Mouse (Mus musculus) granulocyte monocyte progenitor cell, adult 5-6 weeks (primary cell): ENCODE data around the gene Plpp6. TPM values are rescaled to one million over a fixed set of nuclear protein-coding genes. Genes with fewer than 3 reads are reported as not detected.

Experiments
- ATAC-seq: replicated peaks from 2 replicates; pipeline ENCODE4 v1.8.0; 2016; ENCODE audit warnings: mild to moderate bottlenecking, moderate TSS enrichment, inconsistent platforms; ENCODE audit not compliant: poor library complexity, severe bottlenecking
- total RNA-seq, 2 experiments: library from RNA; stranded (forward) in 1 of 2; stranded (reverse) in 1 of 2; fragments of 200-712, 200-1000 nt in 1 of 2; fragments of >200 nt in 1 of 2; fragmentation: Nextera tagmentation in 1 of 2; gene quantifications; 2 replicates each; pipeline ENCODE4 v1.2.3; 2014 to 2017

Gene Plpp6
- total RNA-seq (2014; fragmentation: Nextera tagmentation), result 8.8 and 9.9 TPM in 2 replicates
- 4.0 and 5.1 TPM in 2 replicates for total RNA-seq (2017)

DNA sequence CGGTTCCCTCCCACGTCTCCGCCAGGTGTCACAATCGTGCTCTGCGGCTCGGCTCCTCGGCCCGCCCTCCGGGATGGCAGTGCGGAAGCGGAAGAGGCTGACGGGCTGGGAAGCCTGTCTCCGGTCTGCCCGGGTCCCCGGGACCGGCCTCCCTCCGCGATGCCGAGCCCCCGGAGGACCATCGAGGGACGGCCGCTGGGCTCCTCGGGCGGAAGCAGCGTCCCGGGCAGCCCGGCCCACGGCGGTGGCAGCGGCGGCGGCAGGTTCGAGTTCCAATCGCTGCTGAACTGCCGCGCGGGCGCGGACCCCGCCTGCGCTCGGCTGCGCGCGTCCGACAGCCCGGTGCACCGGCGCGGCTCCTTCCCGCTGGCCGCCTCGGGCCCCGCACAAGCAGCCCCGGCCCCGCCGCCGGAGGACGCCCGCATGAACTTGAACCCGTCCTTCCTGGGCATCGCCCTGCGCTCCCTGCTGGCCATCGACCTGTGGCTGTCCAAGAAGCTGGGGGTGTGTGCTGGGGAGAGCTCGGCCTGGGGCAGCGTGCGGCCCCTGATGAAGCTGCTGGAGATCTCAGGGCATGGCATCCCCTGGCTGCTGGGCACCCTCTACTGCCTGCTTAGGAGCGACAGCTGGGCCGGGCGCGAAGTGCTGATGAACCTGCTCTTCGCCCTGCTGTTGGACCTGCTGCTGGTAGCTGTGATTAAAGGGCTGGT lies at the start of gene Plpp6:
Gene Plpp6 (plus strand): TSS at position 112 of the 710 bp plus-strand sequence.
- ATAC-seq, result peak; percentile 85

DNA sequence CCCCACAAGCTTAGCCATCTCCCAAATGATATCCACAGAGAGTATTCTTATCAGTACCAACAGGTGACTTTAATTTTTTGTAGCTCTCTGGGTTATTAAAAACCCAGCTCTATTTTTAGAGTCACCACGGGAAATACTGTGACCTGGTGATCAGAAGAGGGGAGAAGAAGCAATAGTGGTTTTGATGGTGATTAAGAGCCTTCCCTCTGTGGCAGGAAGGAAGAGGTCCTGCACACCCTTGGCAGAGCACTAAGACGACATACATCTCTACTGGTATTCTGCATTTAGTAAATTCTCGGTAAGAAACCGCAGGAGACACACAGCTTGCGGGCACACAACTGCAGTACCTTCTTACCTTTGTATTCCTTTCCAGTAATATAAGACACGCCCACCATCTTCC lies 49.2 kb upstream of the Plpp6 start:
- ATAC-seq, result no peak

DNA sequence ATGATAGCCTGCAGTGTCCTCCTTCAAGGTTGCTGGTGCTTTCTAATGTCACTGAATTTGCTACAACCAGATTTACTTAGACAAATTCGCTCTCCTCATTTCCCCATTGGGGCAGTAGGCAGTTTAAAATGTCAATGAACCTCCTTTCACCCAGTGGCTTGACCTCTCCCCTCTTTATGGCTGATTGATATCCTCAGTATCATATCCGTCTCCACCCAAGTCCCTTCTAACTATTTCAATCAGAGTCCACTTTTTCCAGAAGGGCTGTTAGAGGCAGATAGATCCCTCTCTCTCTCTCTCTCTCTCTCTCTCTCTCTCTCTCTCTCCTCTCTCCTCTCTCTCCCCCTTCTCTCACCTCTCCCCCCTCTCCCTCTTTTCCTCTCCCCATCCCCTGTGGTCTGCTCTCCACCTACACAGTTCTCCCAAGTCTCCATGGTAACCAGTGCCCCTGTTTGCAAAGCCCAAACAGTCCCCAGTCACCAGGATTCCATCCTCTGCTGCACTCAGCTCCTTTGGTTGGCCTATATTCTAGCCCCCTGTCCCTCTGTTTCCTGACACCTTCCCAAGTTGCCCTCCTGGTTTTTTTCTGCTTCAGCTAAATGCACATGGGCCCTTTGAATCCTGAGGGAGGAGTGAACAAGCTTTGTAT lies 48.0 kb upstream of the Plpp6 start:
- no peak for ATAC-seq

DNA sequence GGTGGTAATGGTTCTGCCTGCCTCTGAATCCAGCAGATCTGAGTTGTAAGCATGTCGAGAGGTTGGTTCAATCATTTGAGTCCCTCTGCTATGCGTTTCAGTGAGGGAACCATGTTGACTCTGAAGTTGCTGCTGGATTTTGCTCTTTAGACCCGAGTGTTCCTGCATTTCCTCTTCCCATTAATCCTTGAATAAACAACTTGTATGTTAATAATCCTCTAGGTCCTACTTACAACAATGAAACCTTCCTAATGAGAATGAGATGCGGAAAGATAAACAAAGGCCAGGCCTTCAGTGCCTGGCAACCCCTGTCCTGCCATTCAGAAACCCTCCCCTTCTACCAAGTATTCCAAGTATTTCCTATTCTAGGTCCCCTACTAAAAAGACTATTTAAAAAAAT lies 47.3 kb upstream of the Plpp6 start:
- ATAC-seq, result no peak

DNA sequence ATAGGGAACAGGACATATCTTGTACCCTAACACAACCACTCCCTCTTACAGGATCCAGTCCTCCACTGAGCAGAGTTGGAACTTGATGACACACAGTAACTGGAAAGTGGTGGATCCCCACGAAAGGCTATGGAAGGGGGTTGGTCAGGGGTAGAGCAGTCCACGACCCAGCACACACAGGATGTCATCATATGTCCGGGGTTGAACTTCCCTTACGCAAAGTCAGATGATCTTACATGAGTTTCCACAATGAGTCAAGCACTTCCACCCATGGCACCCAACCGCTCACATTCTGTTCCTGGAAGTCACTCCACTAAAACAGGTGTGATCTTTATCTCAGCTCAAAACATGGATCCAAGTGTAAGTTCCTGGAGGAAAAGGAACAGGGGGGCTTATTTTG lies 45.9 kb upstream of the Plpp6 start:
- ATAC-seq, result peak; percentile 20

DNA sequence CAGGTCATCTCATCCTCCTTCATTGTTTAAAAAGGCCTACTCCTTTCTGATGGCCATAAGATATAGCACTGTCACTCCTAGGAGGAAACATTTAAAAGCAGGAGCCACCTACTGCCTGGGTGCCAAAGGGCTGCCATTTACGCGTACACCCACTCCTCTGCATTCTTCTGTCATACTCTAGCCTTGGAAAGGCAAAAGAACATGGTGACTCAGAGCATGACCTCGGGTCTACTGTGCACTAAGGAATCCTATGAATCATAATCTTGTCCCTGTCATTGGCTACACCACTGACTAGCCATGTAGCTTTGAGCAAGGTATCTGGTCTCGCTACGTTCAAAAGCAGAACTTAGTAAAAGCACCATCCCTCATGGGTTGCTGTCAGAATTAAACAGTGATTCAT lies 37.4 kb upstream of the Plpp6 start:
- no peak for ATAC-seq

DNA sequence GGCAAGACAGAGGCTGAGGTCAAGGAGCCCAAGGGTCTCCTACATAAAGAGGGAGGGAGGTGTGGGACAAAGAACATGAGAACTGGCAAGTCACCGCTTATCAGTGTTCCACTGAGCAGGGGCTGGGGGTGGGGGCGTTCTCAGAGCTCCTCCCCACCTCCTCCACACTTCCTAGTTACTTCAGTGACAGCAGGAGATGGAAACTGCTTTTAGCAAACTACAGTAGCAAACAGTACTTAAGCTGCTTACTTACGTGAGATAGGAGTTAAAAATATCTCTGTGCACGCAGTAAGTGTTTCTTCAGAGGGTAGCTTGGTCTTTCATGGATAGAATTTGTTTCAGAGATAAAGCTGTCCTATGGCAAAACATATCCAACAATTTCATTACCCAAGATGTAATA lies 36.4 kb upstream of the Plpp6 start:
- ATAC-seq, result no peak

DNA sequence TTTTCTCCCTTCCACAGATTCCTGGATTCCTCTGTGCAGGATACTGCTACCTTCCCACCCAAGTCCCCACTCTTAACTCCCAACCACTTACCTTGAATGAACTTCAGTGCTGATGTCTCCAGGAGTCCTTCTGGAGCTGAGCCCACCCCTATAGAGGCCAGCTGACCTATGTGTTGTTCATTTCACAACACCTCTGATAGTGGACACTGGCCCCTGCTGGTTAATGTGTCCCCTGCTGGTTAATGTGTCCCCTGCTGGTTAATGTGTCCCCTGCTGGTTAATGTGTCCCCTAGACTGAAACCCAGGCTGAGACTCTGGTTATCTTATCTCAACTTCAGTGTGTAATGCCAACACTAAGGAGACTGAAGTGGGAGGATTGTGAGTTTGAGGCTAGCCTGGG lies 34.7 kb upstream of the Plpp6 start:
- ATAC-seq, result no peak

DNA sequence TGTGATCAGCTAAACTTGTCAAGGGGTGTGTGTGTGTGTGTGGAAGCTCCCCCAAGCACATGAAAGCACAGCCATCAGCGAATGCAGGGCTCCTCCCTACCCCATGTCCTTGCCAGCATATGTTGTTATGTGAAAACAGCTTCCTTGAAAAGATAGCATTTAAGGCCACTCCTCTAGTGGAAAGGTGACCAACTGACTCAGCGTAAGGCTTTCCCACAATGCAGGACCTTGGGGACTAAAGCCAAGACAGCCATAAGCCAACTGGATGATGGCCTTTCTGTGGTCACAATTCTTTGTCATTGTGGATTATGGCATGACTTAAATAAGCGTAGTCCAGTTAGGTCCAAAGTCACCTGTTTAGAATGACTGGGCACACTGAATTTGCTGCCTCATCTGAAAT lies 28.9 kb upstream of the Plpp6 start:
- no peak for ATAC-seq

DNA sequence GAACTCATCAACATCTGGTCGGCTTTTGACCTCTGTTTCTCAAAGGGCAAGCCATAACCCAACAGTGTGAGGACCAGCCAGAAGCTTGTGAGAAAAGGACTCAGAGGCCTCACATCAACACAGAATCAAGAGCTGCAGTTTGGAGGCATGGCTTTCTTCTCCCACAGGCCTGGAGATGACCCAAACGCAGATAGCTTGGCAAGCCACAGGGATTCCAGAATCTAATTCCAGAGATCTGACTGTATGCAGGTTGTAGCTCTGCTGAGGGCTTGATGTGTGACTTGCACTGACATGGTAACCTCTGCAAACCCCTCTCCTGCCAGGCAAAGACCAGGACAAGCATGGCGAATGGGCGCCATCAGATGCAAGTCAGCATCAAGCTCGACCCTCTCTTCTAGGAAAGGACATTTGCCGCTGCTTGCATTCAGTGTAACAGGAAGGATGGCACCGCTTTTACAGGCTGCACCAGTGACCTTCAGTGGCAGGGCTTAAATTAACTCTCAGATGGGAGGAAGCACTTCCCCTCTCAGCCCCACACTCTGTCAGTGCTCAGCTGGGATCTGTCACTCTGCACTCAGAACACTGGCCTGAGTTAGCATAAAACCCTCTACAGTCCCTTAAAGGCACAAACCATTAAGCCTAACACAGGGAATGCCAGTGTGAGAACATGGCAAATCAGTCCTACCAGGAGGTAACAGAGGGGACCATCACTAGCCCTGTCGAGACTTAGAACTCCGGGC lies 23.4 kb upstream of the Plpp6 start:
- no peak for ATAC-seq

DNA sequence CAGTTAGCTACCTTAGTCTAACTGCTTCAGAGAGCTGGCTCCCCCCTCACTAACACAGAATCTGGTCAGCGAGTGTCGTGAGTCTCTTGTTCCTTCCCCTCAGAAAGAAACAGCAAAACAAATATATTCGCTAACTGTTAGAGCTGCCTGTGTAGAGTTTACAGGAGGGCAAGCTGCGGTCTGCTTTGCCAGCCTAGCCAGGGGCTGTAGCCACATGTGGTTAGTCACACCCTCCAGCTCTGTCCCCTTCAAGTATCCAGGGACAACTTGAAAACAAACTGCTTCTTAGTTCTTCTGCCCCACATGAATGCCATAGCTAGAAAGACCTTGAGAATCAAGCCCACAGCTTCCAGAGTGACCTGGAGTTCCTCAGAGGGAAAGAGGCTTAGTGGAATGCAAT lies 22.5 kb upstream of the Plpp6 start:
- no peak for ATAC-seq

DNA sequence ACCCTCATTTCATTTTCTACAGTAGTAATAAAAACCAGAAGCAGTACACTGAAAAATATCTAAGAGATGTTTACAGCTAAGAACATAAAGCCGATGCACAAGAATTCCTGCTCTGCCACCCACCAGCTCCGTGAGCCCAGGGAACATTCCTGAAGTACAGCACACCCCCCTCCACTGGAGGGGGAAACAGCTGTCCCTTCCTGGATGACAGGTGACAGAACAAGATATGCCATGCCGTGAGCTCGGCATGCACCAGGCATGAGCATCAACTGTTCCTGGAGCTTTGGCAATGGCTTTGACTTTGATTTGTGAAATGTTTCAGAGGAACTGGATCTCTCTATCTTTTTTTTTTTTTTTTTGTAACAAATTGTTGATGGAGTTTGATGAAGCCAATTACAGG lies 17.0 kb upstream of the Plpp6 start:
- no peak for ATAC-seq

DNA sequence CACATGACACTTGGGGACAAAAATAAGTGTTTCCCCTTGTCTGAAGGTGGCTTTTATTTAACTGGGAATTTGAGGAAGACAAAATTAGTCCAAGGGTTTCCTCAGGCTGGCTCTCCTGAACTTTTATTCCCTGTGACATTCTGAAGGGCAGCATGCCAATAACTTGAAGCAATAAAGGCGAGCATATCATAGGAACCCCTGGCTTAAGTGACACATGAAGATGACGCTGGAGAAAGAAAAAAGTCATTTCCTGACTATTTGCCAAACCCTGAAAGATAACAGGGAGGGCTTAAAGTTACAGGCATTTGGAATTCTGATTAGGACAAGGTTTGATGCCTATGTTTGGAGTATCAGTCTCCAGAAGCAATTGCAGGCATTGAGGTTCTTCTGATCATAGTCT lies 16.4 kb upstream of the Plpp6 start:
- ATAC-seq, result no peak

DNA sequence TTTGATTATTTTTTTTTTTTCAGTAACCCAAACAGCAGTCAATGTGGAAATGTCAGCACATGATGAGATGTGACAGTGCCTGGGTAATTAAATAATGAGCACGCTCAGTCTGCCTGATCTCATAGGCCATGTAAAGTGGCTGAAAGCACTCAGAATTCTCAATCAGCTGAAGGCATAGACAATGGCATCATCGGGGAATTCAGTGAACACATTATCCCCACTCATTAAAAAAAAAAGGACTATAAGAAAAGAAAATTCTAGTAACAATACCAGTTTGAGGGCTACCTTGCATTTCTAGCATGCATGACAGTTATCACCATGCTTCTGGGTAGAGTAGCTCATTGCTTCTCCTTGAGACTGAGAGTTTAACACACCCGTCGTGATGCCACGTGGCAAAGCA lies 12.5 kb upstream of the Plpp6 start:
- ATAC-seq, result no peak

DNA sequence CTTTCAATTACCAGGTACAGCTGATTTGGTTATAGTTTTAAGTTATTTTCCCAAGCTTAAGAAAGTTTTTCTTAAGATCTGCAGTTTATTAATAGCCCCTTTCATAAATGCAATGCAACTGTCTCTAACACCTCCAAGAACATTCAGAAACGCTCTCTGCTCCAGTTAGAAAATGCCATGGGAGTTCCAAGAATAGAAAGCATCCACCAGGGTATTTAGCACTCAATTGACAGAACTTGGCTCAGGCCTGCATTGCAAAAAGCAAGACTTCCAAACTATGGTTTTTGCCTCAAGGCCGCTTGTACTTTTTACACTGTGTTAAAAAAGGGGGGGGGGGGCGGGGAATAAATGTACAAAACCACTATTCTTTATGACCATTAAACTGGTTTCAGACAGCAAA lies 640 bp upstream of the Plpp6 start:
- ATAC-seq, result no peak

DNA sequence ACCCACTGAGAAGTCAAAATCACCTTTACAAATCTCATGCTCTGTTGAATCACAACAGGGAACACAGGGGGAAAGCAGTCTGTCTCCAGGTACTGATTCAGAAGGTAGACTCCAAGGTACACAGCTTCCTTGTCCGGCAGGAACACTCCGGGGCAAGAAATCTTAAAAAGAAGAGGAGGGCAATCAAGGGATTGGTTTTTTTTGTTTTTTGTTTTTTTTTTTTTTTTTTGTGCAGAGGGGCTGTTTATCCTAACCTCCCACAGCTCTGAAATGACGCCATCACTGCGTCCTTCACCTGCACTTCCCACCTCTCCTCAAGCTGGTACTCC lies 276 bp upstream of the Plpp6 start:
- no peak for ATAC-seq

DNA sequence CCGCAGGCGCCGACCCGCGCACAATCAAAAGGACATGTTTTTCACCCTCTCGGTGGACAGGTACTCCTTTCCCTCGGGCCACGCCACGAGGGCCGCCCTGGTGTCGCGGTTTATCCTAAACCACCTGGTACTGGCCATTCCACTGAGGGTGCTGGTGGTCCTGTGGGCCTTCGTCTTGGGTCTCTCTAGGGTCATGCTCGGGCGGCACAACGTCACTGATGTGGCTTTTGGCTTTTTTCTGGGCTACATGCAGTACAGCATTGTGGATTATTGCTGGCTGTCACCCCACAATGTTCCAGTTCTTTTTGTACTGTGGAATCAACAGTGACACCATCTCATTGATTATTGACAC lies 775 bp downstream of the Plpp6 start:
- no peak for ATAC-seq

DNA sequence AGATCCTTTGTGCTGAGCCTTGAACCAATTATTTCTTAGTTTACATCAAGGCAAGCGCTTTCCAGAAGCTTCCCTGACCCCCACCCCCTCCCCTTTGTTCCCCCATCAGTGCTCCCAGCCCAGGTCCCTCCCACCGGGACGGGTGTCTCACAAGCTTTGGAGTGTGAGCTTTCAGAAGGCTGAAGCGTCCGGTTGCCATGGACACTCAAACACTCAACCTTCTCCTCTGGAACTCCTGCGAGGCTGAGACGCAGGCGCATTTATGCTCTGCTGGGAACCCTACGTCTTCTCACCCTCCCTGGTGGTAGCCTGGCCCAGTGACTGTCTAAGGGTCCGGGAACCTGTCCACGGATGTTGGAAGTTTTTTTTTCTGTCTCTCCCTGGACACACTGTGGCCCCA lies 3.9 kb downstream of the Plpp6 start, which contains the start of gene 4430402I18Rik:
Gene 4430402I18Rik (minus strand): TSS at position 149 of the 400 bp plus-strand sequence.
- ATAC-seq, result no peak

DNA sequence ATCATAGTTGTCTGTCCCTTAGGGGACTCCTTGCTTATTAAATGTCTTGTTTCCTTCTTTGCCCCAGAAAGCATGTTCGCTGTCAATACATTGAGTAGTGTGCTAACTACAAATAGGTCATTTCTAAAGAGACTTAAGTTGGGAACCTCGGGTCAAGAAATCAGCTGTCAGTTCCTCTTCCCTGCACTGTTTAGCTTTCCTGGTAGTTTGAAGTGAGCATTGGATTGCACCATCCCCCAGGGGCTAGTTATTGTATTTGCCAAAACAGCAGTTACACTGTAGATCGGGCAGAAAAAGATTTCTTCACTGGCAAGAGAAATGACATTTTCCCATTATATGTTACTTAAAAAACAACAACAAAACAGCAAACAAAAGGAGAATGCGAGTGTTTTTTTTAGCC lies 4.4 kb downstream of the Plpp6 start:
- ATAC-seq, result peak; percentile 38; the same call in 1 of the 2 replicates

DNA sequence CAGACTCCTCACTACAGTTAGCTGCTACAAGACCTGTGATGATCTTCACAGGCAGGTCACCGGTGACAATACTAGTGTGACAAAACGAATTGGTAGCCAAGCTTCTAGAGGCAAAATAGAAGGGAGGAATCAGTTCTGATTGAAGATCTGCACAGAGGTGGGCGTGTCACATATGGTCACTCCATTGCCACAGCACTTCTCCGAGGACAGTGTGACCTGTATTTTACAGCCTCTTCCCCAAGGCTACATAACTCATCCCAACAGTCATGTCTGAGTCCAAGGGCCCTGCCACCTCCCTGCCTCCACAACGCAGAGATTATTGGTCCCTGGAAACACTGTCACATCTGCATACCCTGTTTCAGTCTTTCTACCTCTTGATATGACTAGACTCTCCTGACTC lies 5.5 kb downstream of the Plpp6 start:
- no peak for ATAC-seq

DNA sequence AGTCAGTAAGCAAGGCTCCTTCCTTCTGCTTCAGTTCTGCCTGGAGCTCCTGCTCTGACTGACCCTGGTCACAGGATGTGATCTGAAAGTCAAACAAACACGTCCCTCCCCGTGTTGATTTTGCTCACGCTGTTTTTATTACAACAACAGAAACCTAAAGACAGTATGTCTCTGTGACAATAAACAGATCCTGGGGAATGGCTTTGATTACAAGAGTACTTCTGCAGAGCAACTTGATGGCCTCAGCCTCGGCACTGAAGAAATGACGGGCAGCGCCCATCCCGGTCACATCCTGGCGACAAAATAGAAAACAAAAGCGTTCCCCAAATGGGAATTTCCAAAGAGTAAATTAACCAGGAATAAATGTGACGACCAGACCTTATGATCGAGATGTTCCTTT lies 6.5 kb downstream of the Plpp6 start:
- ATAC-seq, result no peak
